Mouse (Mus musculus) retina, postnatal 7 days (tissue): ENCODE measurements around the gene Uqcrq.

Experiments
- DNase-seq: peaks from one replicate; pipeline ENCODE4 v3.0.0-alpha.2; 2012; ENCODE audit warnings: low read depth, low spot score

The Uqcrq gene

DNA sequence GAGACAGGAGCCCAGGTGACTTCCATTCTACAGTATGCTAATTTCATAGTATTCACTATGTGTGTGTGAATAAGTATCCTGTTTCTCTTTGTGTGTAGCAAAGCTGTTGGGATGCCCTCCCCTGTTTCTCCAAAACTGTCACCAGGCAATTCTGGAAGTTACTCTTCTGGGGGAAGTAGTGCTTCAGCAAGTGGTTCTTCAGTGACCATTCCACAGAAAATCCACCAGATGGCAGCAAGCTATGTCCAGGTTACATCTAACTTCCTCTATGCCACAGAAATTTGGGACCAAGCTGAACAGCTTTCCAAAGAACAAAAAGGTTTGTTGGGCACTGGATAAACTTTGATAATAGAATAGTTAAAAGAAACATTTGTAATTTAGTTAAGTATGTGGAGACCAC lies 18.9 kb downstream of the Uqcrq start:
- DNase-seq = no peak

DNA sequence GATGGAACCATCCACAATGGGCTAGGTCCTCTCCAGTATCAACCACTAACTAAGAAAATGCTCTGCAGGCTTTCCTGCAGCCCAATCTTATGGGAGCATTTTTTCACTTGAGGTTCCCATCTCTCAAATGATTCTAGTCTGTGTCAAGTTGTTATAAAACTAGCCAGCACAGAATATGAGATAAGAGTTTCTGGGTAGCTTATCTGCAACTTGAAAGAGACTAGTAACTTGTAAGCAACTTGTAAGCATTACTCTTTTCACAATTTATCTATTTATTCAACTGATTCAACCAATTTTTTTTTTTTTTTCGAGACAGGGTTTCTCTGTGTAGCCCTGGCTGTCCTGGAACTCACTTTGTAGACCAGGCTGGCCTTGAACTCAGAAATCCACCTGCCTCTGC lies 27.0 kb downstream of the Uqcrq start:
- no peak for DNase-seq

GRCm38 (mm10) chr11:53393856-53394255 lies 36.8 kb downstream of the Uqcrq start:
- DNase-seq = no peak

GRCm38 (mm10) chr11:53383758-53384428 lies 46.7 kb downstream of the Uqcrq start:
- no peak for DNase-seq

DNA sequence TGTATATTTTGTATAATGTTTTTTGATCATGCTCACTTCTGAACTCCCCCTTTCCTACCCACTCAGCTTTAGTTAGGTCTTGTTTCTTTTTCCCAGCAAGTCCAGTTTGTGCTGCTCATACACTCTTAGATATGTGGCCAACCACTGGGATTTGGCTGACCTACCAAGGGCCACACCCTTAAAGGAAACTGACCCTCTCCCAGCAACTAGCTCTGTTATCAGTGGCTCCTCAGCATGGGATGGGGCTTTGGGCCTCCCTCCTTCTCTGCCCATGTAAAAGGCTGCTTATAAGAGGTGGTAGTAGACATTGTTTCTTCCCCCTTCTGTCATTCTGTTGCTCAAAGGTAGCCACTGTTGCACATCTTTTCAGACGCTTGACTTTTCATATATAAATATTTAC lies 51.7 kb downstream of the Uqcrq start:
- DNase-seq = no peak
